Mouse (Mus musculus): ENCODE data around the gene Shisa7. TPM values are rescaled to one million over a fixed set of nuclear protein-coding genes. Genes with fewer than 3 reads are reported as not detected.
"Not testable (repeated sequence)": the region's sequence is repeated elsewhere in the genome, so short reads cannot be mapped to it uniquely, and the experiment has no call there.

Gene Shisa7
- total RNA-seq, 2 experiments from 2014 or later = 107 to 116 TPM

DNA sequence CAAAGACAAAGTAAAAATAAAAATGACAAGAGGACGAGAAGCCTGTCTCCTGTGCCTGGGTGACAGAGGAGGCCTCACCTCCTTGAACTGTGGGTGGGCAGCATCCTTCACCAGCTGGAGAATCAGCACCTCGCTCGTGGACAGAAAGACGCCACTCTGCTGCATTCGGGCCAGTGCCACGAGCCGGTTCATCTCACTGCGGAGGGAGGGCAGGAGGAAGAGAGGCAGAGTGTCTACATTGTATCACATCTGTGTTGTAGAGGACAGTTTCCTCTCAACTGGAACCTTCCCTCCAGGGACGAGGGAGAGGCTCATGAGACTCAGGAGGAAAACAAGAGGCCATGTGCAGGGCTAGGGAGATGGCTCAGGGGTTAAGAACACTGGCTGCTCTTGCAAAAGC is 4.9 kb upstream of the Shisa7 start:
- no peak for DNase-seq (ENCODE audit: low spot score in 2 of 2)

- peak; percentile 80 to 84 for DNase-seq (ENCODE audit: low spot score in 2 of 2)
Measured at GRCm38 (mm10) chr7:4844917-4845309, 417 bp upstream of the Shisa7 start.

DNA sequence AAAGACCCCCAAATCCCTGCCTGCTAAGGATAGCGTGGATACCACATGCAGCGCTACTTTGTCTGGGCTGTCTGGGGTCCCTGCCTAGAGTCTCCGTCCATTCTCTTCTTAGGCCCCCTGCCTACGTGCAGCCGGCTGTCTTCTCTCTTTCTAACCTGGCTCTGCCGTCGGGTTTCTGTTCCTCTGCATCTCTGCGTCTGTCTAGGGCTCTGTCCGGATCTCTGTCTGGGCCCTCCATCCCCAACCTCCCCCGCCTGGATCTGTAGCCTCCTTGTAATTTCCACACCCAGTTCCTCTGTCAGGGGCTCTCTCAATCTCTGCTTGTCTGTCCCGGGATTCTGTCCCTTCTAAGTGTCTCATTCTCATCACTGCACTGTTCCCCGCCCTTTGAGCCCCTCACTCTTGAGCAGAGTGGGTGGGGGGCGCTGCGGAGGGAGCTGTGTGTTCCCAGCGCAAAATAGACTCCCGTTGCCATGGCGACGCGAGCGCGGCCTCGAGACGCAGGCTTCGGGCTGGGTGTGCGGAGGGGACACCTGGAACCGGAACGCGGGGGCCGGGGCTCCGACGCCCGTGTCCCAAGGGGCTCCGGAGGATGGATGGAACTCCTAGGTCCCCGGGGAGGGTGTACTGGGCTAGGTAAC is 772 bp downstream of the Shisa7 start:
- peak; percentile 79 to 83 for DNase-seq (ENCODE audit: low spot score in 2 of 2)

- DNase-seq (ENCODE audit: low spot score in 2 of 2) = peak; percentile 31 to 59
Measured at GRCm38 (mm10) chr7:4842634-4843131, 1.8 kb downstream of the Shisa7 start.

DNA sequence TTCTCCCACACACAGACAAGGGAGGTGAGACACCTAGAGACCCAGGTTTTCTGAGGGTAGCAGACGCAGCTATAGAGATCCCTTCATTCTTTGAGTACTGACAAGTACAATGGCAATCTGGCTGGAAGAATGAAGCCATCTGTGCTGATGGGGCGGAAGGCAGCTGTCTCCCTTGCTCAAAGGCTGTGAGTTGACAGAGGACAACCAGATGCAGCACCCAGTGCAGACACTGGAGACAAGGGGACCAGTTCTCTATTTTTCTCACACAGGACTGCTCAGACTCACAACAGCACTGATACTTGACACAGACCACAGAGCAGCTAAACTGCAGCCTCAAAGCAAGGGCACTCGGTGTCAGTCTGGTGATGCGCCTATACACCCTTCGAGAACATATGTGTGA is 2.4 kb downstream of the Shisa7 start:
- peak; percentile 46 for DNase-seq (ENCODE audit: low spot score in 2 of 2)

GRCm38 (mm10) chr7:4837639-4838038 is 6.9 kb downstream of the Shisa7 start:
- DNase-seq (ENCODE audit: low spot score in 2 of 2) = no peak

DNA sequence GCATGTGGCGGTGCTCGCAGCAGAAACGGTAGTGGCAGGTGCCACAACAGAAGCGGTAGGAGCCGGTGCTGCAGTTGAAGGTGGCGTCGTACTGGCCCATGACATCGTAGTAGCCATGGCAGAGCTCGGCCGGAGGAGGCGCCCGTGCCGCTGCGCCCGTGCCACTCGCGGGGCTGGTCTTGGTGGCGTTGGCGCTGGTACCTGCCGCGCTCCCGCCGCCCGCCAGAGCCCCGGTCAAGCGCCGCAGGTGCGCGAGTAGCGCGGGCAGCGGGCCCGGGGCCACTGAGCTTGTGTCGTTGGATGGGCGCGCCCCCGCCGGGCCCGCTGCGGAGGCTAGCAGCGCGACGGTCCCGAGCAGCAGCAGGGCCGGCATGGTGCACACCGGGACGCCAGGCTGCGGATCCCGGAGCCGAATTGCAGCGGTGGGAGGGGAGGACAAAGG is 8.1 kb downstream of the Shisa7 start:
- DNase-seq (ENCODE audit: low spot score in 2 of 2) = peak; percentile 61 to 74

DNA sequence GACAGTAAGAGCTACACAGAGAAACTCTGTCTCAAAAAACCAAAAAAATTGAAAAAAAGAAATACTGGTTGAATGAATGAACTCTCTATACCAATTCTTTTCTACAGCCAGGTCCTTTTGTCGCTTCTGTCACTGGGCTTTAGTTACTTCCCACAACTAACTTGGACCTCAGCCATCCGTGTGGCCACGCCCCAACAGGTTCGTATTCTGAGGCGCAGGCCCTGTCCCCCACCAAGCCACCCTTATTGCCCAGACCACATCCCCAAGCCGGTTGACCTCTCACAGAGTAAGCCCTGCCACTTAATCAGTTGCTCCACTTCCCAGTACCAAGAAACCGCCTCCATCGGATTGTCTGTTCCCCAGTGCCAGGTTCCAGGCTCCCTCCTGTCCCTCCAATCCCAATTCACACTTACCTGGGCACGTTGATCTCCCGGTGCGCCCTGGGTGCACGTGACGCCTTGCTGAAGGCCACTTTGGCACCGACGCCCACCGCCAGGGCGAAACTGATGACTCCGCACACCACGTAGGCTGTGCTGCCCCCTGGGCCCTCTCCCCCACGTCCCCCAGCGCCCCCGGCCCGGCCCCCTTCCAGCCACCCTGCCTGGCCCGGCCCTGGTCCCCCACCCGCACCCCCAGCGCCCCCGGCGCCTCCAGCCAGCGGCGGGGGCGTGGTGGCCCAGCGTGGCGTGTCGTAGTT is 8.7 kb downstream of the Shisa7 start:
- peak in 1 of 2 experiments; percentile 26 for DNase-seq (ENCODE audit: low spot score in 2 of 2)

DNA sequence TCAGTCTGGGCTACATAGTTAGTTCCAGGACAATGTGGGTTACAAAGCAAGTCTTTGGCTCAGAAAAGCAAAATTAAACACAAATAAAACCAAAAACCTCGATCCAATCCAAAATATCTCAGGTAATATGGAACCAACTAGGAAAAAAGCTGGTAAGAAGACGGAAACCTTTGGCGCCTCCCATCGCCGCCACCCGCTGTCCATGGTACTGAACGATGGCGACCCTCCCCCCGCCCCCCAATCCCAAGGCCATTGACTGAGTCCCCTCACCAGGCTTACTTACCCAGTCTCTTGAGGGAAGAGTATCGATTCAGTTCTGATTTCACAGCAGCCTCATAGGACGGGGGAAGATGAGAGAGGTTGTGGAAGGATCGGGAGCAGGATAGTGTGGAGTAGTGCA is 14.0 kb downstream of the Shisa7 start:
- no peak for DNase-seq (ENCODE audit: low spot score in 2 of 2)

GRCm38 (mm10) chr7:4825365-4825764 is 19.1 kb downstream of the Shisa7 start:
- DNase-seq (ENCODE audit: low spot score in 2 of 2) = no peak

GRCm38 (mm10) chr7:4822162-4822907 is 22.2 kb downstream of the Shisa7 start:
- DNase-seq (ENCODE audit: low spot score in 2 of 2) = no peak

DNA sequence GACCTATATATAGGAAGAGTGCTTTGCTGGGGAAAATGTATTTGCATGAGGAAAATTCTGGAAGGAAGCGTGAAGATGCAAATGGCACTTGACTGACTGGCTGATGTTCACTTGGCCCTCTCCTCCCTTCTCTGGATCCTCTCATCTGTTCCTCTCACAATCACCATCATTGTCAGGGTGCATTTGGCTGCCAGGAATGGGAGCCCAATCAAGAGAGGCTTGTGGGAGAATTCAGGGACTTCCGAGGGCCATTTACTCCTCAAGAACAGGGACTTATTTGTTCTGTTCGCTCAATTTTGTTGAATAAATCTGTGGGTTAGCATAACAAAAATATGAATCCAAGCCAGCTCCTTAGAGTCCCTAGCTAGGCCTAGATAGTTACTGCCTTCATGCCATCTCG is 22.8 kb downstream of the Shisa7 start:
- DNase-seq (ENCODE audit: low spot score in 2 of 2) = peak; percentile 27 to 43

DNA sequence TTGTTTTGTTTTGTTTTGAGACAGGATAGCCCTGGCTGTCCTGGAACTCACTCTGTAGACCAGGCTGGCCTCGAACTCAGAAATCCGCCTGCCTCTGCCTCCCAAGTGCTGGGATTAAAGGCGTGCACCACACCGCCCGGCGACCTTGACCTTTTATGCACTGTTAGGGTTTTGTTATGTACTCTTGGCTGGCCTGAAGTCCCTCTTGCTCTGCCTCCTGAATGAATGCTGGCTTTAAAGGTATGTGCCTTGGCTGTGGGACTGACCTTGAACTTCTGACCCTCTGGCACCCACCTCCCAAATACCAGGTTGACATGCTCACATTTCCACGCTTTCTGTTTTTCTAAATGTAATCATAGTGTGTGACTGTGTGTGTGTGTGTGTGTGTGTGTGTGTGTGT is 23.6 kb downstream of the Shisa7 start:
- DNase-seq (ENCODE audit: low spot score in 2 of 2) = not testable (repeated sequence)

- DNase-seq (ENCODE audit: low spot score in 2 of 2) = no peak
Measured at GRCm38 (mm10) chr7:4816559-4816958, 27.9 kb downstream of the Shisa7 start.

- DNase-seq (ENCODE audit: low spot score in 2 of 2) = no peak
Measured at GRCm38 (mm10) chr7:4813105-4813791, 31.2 kb downstream of the Shisa7 start.

- peak; percentile 98 to 99 for DNase-seq (ENCODE audit: low spot score in 2 of 2)
Measured at GRCm38 (mm10) chr7:4812303-4813104, 32.0 kb downstream of the Shisa7 start, which contains the start of gene Ube2s. TSS of gene Ube2s (minus strand) at chr7:4812590.

GRCm38 (mm10) chr7:4811842-4812302 is 32.6 kb downstream of the Shisa7 start:
- DNase-seq (ENCODE audit: low spot score in 2 of 2) = peak in 1 of 2 experiments; percentile 40

GRCm38 (mm10) chr7:4811131-4811530 is 33.4 kb downstream of the Shisa7 start:
- not testable (repeated sequence) for DNase-seq (ENCODE audit: low spot score in 2 of 2)

DNA sequence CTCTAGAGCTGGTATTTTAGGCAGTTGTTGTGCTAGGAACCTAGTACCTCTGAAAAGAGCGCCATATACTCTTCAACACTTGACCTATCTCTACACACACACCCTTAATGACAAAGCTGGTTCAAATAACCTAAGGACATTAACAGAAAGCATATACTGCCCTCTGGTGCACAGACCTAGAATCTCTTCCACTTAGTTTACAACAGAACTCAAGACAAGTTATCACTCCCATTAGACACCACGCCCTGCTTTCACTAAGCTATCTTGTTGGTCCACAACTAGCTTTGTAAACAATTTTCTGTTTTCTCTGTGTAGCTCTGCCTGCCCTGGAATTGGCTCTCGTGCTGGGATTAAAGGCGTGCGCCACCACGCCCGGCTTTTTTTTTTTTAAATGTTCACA is 37.8 kb downstream of the Shisa7 start:
- peak in 1 of 2 experiments; percentile 42 for DNase-seq (ENCODE audit: low spot score in 2 of 2)

GRCm38 (mm10) chr7:4802247-4802646 is 42.2 kb downstream of the Shisa7 start:
- no peak for DNase-seq (ENCODE audit: low spot score in 2 of 2)

All from layer of hippocampus, postnatal 10 days (tissue).